Mouse (Mus musculus): ENCODE measurements at regions not wholly inside any gene's neighbourhood (a gene's known extent, or its start where the extent isn't known, plus 50 kb on each side); places are given as distances from the start of the nearest gene placed in this dataset.
"Not testable (repeated sequence)": the region's sequence is repeated elsewhere in the genome, so short reads cannot be mapped to it uniquely, and the experiment has no call there.

DNA sequence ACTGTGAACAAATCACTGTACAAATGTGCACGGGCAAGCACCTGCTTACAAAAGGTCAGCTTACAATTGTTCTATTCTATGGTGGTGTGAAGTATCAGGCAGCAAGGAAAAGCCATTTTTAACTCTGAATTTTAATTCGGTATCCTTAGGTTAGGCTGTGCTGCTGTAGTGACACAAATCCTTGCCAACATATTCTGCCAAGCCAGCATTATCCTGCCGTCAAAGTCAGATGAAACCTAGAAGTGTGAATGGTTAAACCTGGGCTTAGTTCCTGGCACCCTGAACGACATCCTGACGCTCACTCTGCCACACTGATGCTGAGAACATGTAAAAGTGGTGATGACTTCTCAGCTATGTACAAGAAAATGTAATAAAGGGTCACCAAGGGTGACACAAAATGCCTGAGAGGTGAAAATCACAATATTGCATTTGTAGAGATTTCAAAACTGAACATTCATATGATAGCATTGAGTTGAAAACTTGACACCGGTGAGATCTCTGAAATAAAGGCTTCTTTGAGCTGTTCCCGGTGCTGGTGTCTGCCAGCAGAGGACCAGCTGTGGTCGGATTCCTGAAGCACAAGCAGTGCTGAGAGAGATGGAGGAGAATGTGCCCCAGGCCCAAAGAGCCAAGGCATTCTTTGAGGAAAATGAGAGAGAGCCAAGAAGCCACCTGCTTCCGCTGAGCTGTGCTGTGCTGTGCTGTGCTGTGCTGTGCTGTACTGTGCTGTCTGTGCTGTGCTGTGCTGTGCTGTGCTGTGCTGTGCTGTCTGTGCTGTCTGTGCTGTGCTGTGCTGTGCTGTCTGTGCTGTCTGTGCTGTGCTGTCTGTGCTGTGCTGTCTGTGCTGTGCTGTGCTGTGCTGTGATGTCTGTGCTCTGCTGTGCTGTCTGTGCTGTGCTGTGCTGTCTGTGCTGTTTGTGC lies 195.9 kb downstream of the Tcp10c start:
- Histone ChIP-seq H3K4me3 (replicated peaks) (no peak overlapping the region), H3K4me1 (ENCODE audit: control insufficient read depth) (no peaks in the 10 kb centered on the region), H3K9me3 (ENCODE audit: control insufficient read depth, low read length) (peaks cover 41% of the 10 kb centered on the region), H3K27me3 (ENCODE audit: control insufficient read depth) (no peaks in the 10 kb centered on the region), H3K36me3 (ENCODE audit: control insufficient read depth) (no peaks in the 10 kb centered on the region)
- TF ChIP-seq GATA1 (IDR thresholded peaks at IDR 0.05; ENCODE audit: low read length), result no peak
- TF ChIP-seq TAL1 (IDR thresholded peaks at IDR 0.05; ENCODE audit: low read length), result no peak

DNA sequence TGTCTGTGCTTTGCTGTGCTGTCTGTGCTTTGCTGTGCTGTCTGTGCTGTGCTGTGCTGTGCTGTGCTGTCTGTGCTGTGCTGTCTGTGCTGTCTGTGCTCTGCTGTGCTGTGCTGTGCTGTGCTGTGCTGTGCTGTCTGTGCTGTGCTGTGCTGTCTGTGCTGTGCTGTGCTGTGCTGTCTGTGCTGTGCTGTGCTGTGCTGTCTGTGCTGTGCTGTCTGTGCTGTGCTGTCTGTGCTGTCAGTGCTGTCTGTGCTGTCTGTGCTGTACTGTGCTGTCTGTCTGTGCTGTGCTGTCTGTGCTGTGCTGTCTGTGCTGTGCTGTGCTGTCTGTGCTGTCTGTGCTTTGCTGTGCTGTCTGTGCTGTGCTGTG lies 196.5 kb downstream of the Tcp10c start:
- peaks cover 41% of the 10 kb centered on the region for H3K9me3 ChIP-seq (ENCODE audit: control insufficient read depth, low read length)
- H3K36me3 ChIP-seq (ENCODE audit: control insufficient read depth); H3K4me3 ChIP-seq (replicated peaks); H3K4me1 ChIP-seq (ENCODE audit: control insufficient read depth); H3K27me3 ChIP-seq (ENCODE audit: control insufficient read depth): not testable (repeated sequence)

DNA sequence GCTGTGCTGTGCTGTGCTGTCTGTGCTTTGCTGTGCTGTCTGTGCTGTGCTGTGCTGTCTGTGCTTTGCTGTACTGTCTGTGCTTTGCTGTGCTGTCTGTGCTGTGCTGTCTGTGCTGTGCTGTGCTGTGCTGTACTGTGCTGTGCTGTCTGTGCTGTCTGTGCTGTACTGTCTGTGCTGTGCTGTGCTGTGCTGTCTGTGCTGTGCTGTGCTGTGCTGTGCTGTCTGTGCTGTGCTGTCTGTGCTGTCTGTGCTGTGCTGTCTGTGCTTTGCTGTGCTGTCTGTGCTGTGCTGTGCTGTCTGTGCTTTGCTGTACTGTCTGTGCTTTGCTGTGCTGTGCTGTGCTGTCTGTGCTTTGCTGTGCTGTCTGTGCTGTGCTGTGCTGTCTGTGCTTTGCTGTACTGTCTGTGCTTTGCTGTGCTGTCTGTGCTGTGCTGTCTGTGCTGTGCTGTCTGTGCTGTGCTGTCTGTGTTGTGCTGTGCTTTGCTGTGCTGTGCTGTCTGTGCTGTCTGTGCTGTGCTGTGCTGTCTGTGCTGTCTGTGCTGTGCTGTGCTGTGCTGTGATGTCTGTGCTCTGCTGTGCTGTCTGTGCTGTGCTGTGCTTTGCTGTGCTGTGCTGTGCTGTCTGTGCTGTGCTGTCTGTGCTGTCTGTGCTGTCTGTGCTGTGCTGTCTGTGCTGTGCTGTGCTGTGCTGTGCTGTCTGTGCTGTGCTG lies 197.5 kb downstream of the Tcp10c start:
- H3K4me3 ChIP-seq (replicated peaks); H3K36me3 ChIP-seq (ENCODE audit: control insufficient read depth); H3K27me3 ChIP-seq (ENCODE audit: control insufficient read depth); H3K4me1 ChIP-seq (ENCODE audit: control insufficient read depth): not testable (repeated sequence)
- peaks cover 40% of the 10 kb centered on the region for H3K9me3 ChIP-seq (ENCODE audit: control insufficient read depth, low read length)

- H3K27me3 ChIP-seq (ENCODE audit: control insufficient read depth); H3K4me3 ChIP-seq (replicated peaks); H3K4me1 ChIP-seq (ENCODE audit: control insufficient read depth); H3K36me3 ChIP-seq (ENCODE audit: control insufficient read depth): not testable (repeated sequence)
- H3K9me3 ChIP-seq (ENCODE audit: control insufficient read depth, low read length), result peaks cover 34% of the 10 kb centered on the region
Measured at GRCm38 (mm10) chr17:13552840-13553239, 198.5 kb downstream of the Tcp10c start.

DNA sequence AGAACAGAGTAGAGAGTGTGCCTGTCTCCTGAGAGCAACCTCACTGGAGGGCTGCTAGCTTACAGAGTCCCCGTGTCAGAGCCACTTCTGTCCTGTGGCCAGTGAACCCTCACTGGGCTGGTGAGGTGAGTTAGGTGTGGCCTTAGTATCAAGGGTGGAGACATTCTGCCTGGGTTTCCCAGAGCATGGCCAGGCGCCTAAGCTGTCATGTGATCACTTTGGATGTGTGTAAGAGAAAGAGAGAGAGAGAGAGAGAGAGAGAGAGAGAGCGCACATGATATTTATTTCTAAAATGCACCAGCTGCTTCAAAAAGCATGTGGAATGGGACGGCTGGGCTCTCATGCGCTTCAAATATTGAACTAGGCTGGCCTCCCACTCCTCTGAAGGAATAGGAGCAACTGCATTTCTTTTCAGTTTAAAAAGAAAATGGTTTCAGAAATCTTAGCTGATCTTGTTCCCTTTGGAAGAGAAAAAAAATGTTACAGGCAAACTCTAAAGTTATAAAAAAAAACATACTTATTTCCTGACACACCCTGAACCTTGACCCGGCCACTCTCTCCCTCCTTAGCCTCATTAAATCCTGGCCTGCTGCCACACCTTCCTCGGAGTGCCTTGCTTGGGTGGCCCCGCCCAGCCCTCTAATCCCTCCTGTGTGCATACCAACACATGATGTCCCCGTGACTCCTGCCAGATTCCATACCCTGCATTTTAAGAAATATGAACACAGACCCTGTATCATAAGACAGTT lies 201.1 kb downstream of the Tcp10c start:
- H3K4me3 ChIP-seq (replicated peaks); H3K36me3 ChIP-seq (ENCODE audit: control insufficient read depth); H3K27me3 ChIP-seq (ENCODE audit: control insufficient read depth); H3K4me1 ChIP-seq (ENCODE audit: control insufficient read depth): not testable (repeated sequence)
- peaks cover 20% of the 10 kb centered on the region; the same call in 1 of the 2 replicates for H3K9me3 ChIP-seq (ENCODE audit: control insufficient read depth, low read length)

DNA sequence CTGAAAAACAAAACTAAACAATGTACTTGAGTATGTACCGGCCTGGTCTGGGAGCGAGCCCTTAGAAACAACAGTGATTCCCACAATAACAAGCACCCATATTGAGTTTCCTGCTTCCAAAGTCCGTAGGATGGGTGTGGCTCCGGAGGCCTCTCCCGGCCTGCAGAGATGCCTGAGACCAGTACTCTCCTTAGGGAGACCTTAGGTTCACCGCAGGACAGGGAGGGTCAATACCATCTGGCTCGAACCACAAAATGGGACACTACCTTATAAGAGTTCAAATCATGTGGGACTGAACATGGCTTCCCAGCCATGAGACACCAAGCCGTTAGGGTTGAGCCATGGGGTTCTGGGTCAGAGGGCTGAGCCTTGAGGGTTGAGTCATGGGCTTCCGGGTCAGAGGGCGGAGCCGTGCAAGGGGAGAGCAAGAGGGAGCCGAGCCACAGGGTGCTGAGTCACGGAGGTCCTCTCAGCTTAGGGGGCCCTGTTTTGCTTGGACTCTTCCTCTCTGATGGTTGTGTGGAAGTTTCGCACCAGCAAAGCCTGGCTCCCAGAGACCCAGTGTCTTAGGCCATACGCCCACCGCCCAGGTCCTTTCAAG lies 201.8 kb downstream of the Tcp10c start:
- H3K36me3 ChIP-seq (ENCODE audit: control insufficient read depth); H3K4me3 ChIP-seq (replicated peaks); H3K4me1 ChIP-seq (ENCODE audit: control insufficient read depth); H3K27me3 ChIP-seq (ENCODE audit: control insufficient read depth): not testable (repeated sequence)
- H3K9me3 ChIP-seq (ENCODE audit: control insufficient read depth, low read length), result peaks cover 17% of the 10 kb centered on the region; the same call in 1 of the 2 replicates

- TF ChIP-seq GATA1 (IDR thresholded peaks at IDR 0.05; ENCODE audit: low read length) (no peak), TAL1 (IDR thresholded peaks at IDR 0.05; ENCODE audit: low read length) (no peak)
- Histone ChIP-seq H3K36me3 (ENCODE audit: control insufficient read depth) (no peaks in the 10 kb centered on the region), H3K4me1 (ENCODE audit: control insufficient read depth) (no peaks in the 10 kb centered on the region), H3K9me3 (ENCODE audit: control insufficient read depth, low read length) (peaks cover 20% of the 10 kb centered on the region), H3K27me3 (ENCODE audit: control insufficient read depth) (no peaks in the 10 kb centered on the region), H3K4me3 (replicated peaks) (no peak overlapping the region)
Measured at GRCm38 (mm10) chr17:13558863-13559262, 201.5 kb upstream of the Afdn start.

DNA sequence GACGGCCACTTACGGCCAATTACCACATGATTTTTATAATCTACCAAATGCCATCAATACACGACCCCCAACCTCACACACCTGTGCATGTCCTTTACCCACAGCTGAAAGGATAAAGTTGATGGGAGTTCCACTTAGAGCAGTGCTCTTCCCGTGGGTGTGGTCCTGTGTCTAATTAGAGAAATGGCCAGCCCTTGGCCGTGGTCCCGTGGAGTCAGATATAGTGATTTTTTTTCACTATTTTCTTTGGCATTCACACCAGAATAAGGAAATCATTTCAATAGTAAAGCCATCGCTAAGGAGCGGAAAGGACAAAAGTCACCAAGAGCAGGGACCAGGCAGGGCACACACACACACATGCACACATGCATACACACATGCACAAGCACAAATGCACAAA lies 199.0 kb upstream of the Afdn start:
- H3K4me3 ChIP-seq (replicated peaks), result no peak overlapping the region
- peaks cover 29% of the 10 kb centered on the region for H3K9me3 ChIP-seq (ENCODE audit: control insufficient read depth, low read length)
- H3K4me1 ChIP-seq (ENCODE audit: control insufficient read depth), result no peaks in the 10 kb centered on the region
- H3K36me3 ChIP-seq (ENCODE audit: control insufficient read depth), result no peaks in the 10 kb centered on the region
- no peak for TF ChIP-seq TAL1 (IDR thresholded peaks at IDR 0.05; ENCODE audit: low read length)
- TF ChIP-seq GATA1 (IDR thresholded peaks at IDR 0.05; ENCODE audit: low read length), result no peak
- no peaks in the 10 kb centered on the region for H3K27me3 ChIP-seq (ENCODE audit: control insufficient read depth)

DNA sequence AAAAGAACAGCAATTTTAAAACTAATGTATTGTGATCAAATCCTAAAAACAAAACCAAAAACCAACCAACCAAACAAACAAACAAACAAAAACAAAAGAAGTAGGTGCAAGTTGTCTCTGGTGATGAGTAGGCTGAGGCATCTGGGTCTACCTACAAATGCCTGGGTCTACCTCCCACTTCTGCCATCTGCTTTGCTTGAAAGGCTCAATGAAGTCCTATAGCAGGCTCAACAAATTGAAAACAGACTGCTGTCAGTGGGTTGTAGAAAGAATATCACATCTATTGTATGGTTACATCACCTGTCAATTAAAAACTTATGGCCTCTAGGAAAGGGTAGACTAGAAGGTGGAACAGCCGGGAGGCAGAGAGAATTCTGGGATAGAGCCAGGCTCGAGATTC lies 197.4 kb upstream of the Afdn start:
- TF ChIP-seq TAL1 (IDR thresholded peaks at IDR 0.05; ENCODE audit: low read length) (no peak), GATA1 (IDR thresholded peaks at IDR 0.05; ENCODE audit: low read length) (no peak)
- H3K36me3 ChIP-seq (ENCODE audit: control insufficient read depth), result no peaks in the 10 kb centered on the region
- H3K9me3 ChIP-seq (ENCODE audit: control insufficient read depth, low read length), result peaks cover 35% of the 10 kb centered on the region
- no peaks in the 10 kb centered on the region for H3K4me1 ChIP-seq (ENCODE audit: control insufficient read depth)
- H3K27me3 ChIP-seq (ENCODE audit: control insufficient read depth), result no peaks in the 10 kb centered on the region
- no peak overlapping the region for H3K4me3 ChIP-seq (replicated peaks)

All from erythroblast, embryonic 14.5 days (primary cell).